Mouse (Mus musculus): ENCODE results near the gene Arsg.
"Not testable (repeated sequence)": the region's sequence is repeated elsewhere in the genome, so short reads cannot be mapped to it uniquely, and the experiment has no call there.

The Arsg gene

GRCm38 (mm10) chr11:109468133-109468532, 5.0 kb upstream of the Arsg start:
- no peak for DNase-seq (ENCODE audit: low spot score in 2 of 2)

DNA sequence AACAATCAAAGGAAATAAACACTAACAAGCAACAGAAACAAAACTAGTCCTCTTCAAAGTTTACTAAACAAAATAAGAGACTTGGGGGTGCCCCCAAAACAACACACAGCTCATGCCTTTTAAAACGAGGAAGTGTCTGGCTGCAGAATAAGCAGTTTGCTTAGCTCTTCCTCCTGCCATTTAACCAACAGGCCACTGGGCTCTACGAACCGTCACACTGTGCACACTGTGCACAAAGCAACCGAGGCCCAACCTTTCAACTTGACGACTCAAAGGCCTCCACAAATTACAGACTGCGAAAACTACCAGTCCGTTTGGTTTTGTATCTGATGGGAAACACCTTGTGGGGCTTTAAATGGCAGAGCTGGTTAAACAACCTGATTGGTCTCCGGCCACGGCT, 3.0 kb upstream of the Arsg start:
- no peak for DNase-seq (ENCODE audit: low spot score in 2 of 2)

GRCm38 (mm10) chr11:109470921-109471861, 2.0 kb upstream of the Arsg start:
- no peak for DNase-seq (ENCODE audit: low spot score in 2 of 2)

- DNase-seq (ENCODE audit: low spot score in 2 of 2): peak in 1 of 2 experiments; percentile 27
Measured at GRCm38 (mm10) chr11:109472171-109472691, 943 bp upstream of the Arsg start.

GRCm38 (mm10) chr11:109472821-109473170, 378 bp upstream of the Arsg start:
- DNase-seq (ENCODE audit: low spot score in 2 of 2): no peak

GRCm38 (mm10) chr11:109474086-109474742, 1.0 kb downstream of the Arsg start:
- DNase-seq (ENCODE audit: low spot score in 2 of 2): no peak

DNA sequence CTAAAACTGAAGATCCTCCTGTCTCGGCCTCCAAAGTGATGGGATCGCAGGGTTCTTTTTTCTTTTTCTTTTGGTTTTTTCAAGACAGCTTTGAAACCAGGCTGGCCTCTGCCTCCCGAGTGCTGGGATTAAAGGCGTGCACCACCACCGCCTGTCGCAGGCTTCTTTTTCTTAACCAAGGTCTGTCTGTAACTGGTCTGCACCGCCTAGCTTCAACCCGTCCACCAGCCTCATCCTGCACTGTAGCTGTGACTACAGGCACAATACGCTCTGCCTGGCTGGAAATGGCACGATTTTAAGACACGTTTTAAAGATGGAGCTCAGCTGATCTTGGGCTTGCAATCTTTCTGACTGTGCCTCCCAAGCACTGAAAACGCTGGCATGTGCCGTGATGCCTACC, 1.7 kb downstream of the Arsg start:
- no peak for DNase-seq (ENCODE audit: low spot score in 2 of 2)

GRCm38 (mm10) chr11:109475717-109476116, 2.5 kb downstream of the Arsg start:
- no peak for DNase-seq (ENCODE audit: low spot score in 2 of 2)

DNA sequence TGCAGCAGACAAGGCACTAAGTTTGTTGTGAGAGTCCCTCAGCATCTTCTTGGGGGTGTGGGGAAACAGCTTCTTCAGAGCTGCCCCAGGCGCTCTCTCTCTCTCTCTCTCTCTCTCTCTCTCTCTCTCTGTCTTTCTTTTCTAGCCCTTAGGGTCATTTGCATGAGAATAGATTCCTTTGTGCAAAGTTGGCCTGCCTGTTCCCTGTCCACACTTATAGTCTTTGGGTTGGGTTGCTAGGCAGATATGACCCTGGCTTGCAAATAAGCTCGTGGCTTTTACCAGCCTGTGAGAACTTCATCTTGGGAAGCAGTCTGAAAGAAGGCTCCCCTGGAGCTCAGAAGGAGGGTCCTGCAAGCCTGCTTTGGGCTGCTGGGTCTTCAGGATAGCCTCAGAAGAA, 3.1 kb downstream of the Arsg start:
- no peak for DNase-seq (ENCODE audit: low spot score in 2 of 2)

- no peak for DNase-seq (ENCODE audit: low spot score in 2 of 2)
Measured at GRCm38 (mm10) chr11:109476653-109477052, 3.5 kb downstream of the Arsg start.

DNA sequence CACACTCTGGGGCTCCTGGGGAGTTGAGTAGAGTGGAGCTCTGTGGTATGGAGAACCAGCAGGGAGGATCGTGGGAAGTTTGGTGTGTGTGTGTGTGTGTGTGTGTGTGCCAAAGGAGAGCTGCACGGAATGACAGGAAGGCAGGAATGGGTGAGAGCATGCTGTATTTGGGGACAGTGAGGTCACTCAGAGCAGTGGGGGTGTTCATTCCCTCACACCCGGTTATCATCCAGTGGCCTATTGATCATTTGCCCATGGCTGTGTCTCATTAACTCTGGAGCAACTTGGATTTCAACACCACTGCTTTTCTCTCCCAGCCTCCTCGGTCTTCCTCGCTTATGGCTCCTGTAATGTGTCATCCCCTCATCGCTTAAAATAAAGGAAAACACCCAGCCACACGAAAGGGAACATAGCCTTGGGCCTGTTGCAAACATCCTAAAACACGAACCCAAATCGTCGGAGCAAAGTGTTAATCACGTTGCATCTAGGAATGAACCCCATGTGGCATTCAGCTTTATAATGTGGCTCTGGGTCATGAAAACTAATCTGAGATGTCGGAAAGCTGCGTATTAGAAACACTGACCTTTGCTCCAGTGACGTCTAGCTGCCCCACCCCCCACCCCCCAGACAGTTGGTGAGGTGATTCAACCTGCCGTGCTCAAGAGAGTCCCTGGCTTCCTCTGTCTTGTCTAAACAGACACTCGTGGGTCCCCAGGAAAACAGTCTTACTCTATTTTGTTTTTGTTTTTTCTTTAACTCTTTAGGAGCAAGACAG, 4.6 kb downstream of the Arsg start:
- no peak for DNase-seq (ENCODE audit: low spot score in 2 of 2)

- DNase-seq (ENCODE audit: low spot score in 2 of 2): no peak
Measured at GRCm38 (mm10) chr11:109479575-109480285, 6.6 kb downstream of the Arsg start.

GRCm38 (mm10) chr11:109480440-109480839, 7.3 kb downstream of the Arsg start:
- DNase-seq (ENCODE audit: low spot score in 2 of 2): no peak

DNA sequence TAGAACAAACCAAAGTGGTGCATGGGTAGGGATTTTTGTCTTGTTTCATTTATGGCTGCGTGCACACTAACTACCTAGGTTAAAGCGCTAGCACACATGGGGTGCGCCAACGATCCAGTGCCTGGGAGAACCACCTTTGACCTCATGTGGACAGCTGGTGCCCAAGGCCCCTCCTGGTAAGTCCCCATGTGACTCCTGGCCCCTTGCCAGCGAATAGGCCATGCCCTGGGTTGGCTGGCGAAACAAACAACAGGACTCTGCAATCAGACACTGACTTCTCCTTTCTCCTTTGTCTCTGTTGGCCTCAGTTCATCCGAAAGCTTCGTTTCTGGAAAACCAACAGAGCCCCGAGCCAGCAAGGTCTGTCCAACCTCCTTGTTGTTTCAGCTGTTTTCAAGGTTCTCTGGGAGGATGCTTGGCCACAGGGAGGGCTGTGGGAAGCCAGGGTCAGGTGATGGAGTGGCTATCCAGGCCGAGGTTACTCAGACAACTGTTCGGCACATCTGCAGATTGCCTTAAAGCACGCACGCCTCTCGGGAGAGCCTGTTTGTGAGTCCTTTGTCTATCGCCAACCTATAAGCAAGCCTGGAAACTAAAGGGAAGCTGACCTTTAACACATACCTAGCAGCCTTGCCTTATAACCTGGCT, 12.3 kb downstream of the Arsg start:
- no peak for DNase-seq (ENCODE audit: low spot score in 2 of 2)

DNA sequence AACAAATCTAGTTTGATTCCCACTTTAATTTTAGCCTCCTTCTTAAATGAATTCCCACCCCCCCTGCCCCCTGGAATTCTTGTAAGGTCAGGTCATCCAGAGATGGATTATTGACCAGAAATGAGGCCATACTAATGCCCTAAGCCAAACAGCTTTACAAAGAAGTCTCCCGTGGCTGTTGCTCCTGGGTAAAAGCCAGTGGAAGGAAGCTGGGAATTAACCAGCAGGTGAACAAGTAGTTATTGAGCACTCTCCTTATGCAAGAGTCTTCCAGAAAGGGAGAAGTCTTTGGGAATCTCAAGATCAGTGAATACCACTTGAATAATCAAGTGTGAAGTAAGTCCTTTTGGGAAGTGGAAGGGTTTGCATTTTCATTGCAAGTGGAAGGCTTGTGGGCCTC, 13.9 kb downstream of the Arsg start:
- DNase-seq (ENCODE audit: low spot score in 2 of 2): no peak

DNA sequence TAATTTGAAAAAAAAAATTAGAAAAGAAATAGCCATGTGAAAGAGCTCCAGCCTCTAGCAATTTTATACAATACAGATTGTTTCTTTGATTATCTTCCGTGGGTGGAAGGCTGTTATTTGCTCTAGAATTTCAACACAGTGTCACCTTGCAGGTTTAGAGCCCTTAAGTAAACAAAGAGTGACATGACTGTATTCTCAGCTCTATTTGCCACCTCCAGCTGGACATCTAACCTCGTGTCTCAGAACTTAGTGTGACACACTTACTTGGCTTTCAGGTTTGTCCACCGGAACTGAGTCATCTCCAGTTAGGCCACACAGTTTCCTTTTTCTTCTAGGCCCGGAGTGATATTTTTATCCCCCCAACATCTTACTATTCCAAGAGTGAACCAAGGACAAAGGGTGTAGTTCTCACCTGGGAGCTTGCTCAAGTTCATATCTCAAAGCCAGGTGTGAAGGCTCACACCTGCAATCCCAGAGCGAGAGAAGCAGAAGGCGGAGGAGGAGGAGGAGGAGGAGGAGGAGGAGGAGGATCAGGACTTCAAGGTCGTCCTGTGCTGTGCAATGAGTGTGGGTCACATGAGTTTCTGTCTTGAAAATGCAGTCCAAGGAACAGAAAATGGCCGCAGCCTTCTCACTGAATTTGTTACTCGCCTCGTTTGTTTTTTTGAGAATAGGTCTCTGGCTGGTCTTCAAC, 15.0 kb downstream of the Arsg start:
- DNase-seq (ENCODE audit: low spot score in 2 of 2): no peak

GRCm38 (mm10) chr11:109489763-109490162, 16.6 kb downstream of the Arsg start:
- DNase-seq (ENCODE audit: low spot score in 2 of 2): no peak

DNA sequence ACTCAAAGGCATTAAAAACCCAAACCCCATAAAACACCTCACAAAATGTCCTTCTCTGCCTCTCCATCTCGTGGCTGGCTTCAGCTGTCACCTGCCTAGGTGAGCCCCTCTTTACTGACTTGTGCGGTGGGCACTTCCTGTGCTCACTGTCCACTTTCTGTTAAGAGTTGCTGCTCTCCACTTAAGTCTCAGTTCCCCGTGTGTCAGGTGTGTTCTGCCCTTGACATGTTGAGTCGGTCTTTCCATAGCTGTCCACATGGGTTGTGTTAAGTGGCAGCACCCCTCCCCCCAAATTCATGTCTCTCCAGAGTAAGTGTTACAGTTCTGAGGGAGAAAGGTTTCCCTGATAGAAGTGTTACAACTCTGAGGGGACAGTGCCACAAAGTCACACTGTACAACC, 18.7 kb downstream of the Arsg start:
- no peak for DNase-seq (ENCODE audit: low spot score in 2 of 2)

GRCm38 (mm10) chr11:109492847-109493464, 19.8 kb downstream of the Arsg start:
- DNase-seq (ENCODE audit: low spot score in 2 of 2): not testable (repeated sequence)

Data from frontal cortex, postnatal 10 days (tissue).